Mouse (Mus musculus): ENCODE data around the gene Igf2bp1. TPM values are rescaled to one million over a fixed set of nuclear protein-coding genes. Genes with fewer than 3 reads are reported as not detected.

Gene Igf2bp1
- polyA plus RNA-seq, 1 experiment from 2014 or later, result 83.9 TPM

DNA sequence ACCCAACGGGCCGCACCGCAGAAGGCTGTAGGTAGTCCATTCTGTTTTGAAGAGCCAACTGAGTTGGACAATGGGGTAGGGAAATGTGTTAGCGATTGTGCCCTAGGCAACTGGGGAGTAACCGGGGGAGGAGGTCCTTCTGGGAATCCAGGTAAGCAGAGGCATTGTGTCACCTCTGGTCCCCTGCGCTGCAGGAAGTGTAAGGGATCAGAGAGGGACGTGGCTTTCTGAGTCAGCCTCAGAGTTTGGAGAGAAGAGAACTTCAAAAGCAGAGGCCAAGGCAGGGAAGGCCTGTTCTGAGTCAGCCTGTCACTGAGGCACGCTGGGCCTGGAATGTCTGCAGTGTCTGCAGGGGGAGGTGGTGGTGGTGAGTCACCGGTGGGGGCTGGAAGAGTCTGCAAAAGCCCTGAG lies 12.2 kb upstream of the Igf2bp1 start:
- H3K36me3 ChIP-seq (ENCODE audit: control insufficient read depth, insufficient read depth, low read length), result no peaks in the 10 kb centered on the region
- H3K27me3 ChIP-seq (ENCODE audit: control insufficient read depth, insufficient read depth, low read length), result no peaks in the 10 kb centered on the region
- no peak overlapping the region for H3K27ac ChIP-seq (ENCODE audit: low read depth, low read length)
- DNase-seq (ENCODE audit: low spot score) (no peak), ATAC-seq (ENCODE audit: low FRiP score) (no peak)
- 15% methylated on average over 9 of the region's 9 CpGs for WGBS
- H3K9me3 ChIP-seq (ENCODE audit: control insufficient read depth, low read length), result no peaks in the 10 kb centered on the region
- no peak overlapping the region for H3K9ac ChIP-seq (ENCODE audit: low read depth, low read length)
- H3K4me1 ChIP-seq (replicated peaks; ENCODE audit: control insufficient read depth, insufficient read depth, low read length), result no peaks in the 10 kb centered on the region
- H3K4me3 ChIP-seq (ENCODE audit: low read depth, low read length), result no peak overlapping the region
- H3K4me2 ChIP-seq (replicated peaks; ENCODE audit: low read depth, low read length), result no peak overlapping the region

- Histone ChIP-seq H3K9ac (ENCODE audit: low read depth, low read length) (no peak overlapping the region), H3K27me3 (ENCODE audit: control insufficient read depth, insufficient read depth, low read length) (no peaks in the 10 kb centered on the region), H3K27ac (ENCODE audit: low read depth, low read length) (no peak overlapping the region), H3K4me1 (replicated peaks; ENCODE audit: control insufficient read depth, insufficient read depth, low read length) (no peaks in the 10 kb centered on the region; the same call in 1 of the 2 replicates), H3K4me3 (ENCODE audit: low read depth, low read length) (no peak overlapping the region), H3K4me2 (replicated peaks; ENCODE audit: low read depth, low read length) (no peak overlapping the region), H3K9me3 (ENCODE audit: control insufficient read depth, low read length) (no peaks in the 10 kb centered on the region), H3K36me3 (ENCODE audit: control insufficient read depth, insufficient read depth, low read length) (no peaks in the 10 kb centered on the region)
- ATAC-seq (ENCODE audit: low FRiP score) (no peak), DNase-seq (ENCODE audit: low spot score) (no peak)
- 54% methylated on average over 5 of the region's 5 CpGs for WGBS
Measured at GRCm38 (mm10) chr11:96015421-96015820, 9.7 kb upstream of the Igf2bp1 start.

- ATAC-seq (ENCODE audit: low FRiP score) (no peak), DNase-seq (ENCODE audit: low spot score) (peak; percentile 33)
- Histone ChIP-seq H3K4me1 (replicated peaks; ENCODE audit: control insufficient read depth, insufficient read depth, low read length) (no peaks in the 10 kb centered on the region; the same call in 1 of the 2 replicates), H3K9ac (ENCODE audit: low read depth, low read length) (0 out of 2 replicates have a peak overlapping the region, but pooled peaks have one; percentile 34), H3K4me2 (replicated peaks; ENCODE audit: low read depth, low read length) (peak overlapping the region; percentile 26; the same call in 1 of the 2 replicates), H3K36me3 (ENCODE audit: control insufficient read depth, insufficient read depth, low read length) (no peaks in the 10 kb centered on the region), H3K9me3 (ENCODE audit: control insufficient read depth, low read length) (no peaks in the 10 kb centered on the region), H3K27ac (ENCODE audit: low read depth, low read length) (no peak overlapping the region), H3K27me3 (ENCODE audit: control insufficient read depth, insufficient read depth, low read length) (no peaks in the 10 kb centered on the region), H3K4me3 (ENCODE audit: low read depth, low read length) (no peak overlapping the region)
- 7% methylated on average over 5 of the region's 8 CpGs for WGBS
Measured at GRCm38 (mm10) chr11:96011982-96012381, 6.2 kb upstream of the Igf2bp1 start.

GRCm38 (mm10) chr11:96008827-96009226 lies 3.1 kb upstream of the Igf2bp1 start:
- Histone ChIP-seq H3K27ac (ENCODE audit: low read depth, low read length) (no peak overlapping the region), H3K4me3 (ENCODE audit: low read depth, low read length) (no peak overlapping the region), H3K9me3 (ENCODE audit: control insufficient read depth, low read length) (no peaks in the 10 kb centered on the region), H3K36me3 (ENCODE audit: control insufficient read depth, insufficient read depth, low read length) (no peaks in the 10 kb centered on the region), H3K27me3 (ENCODE audit: control insufficient read depth, insufficient read depth, low read length) (no peaks in the 10 kb centered on the region), H3K9ac (ENCODE audit: low read depth, low read length) (no peak overlapping the region), H3K4me2 (replicated peaks; ENCODE audit: low read depth, low read length) (no peak overlapping the region), H3K4me1 (replicated peaks; ENCODE audit: control insufficient read depth, insufficient read depth, low read length) (no peaks in the 10 kb centered on the region; the same call in 1 of the 2 replicates)
- ATAC-seq (ENCODE audit: low FRiP score), result no peak
- no peak for DNase-seq (ENCODE audit: low spot score)
- 0% methylated on average over 1 of the region's 1 CpGs for WGBS

GRCm38 (mm10) chr11:96007516-96008235 lies 1.9 kb upstream of the Igf2bp1 start:
- peak overlapping the region; percentile 99 for H3K9ac ChIP-seq (ENCODE audit: low read depth, low read length)
- WGBS, result under 1% methylated on average over 33 of the region's 33 CpGs
- peak overlapping the region; percentile 99 for H3K27ac ChIP-seq (ENCODE audit: low read depth, low read length)
- DNase-seq (ENCODE audit: low spot score) (peak; percentile 74), ATAC-seq (ENCODE audit: low FRiP score) (no peak; the same call in 1 of the 2 replicates)
- H3K27me3 ChIP-seq (ENCODE audit: control insufficient read depth, insufficient read depth, low read length), result no peaks in the 10 kb centered on the region
- H3K4me1 ChIP-seq (replicated peaks; ENCODE audit: control insufficient read depth, insufficient read depth, low read length), result no peaks in the 10 kb centered on the region; the same call in 1 of the 2 replicates
- no peaks in the 10 kb centered on the region for H3K9me3 ChIP-seq (ENCODE audit: control insufficient read depth, low read length)
- peak overlapping the region; percentile 97 for H3K4me3 ChIP-seq (ENCODE audit: low read depth, low read length)
- peak overlapping the region; percentile 88 for H3K4me2 ChIP-seq (replicated peaks; ENCODE audit: low read depth, low read length)
- H3K36me3 ChIP-seq (ENCODE audit: control insufficient read depth, insufficient read depth, low read length), result no peaks in the 10 kb centered on the region

GRCm38 (mm10) chr11:96006852-96007515 lies 1.2 kb upstream of the Igf2bp1 start:
- H3K27me3 ChIP-seq (ENCODE audit: control insufficient read depth, insufficient read depth, low read length), result no peaks in the 10 kb centered on the region
- peak; percentile 82 for ATAC-seq (ENCODE audit: low FRiP score)
- under 1% methylated on average over 64 of the region's 67 CpGs for WGBS

GRCm38 (mm10) chr11:96006367-96006851 lies 669 bp upstream of the Igf2bp1 start:
- WGBS, result under 1% methylated on average over 33 of the region's 33 CpGs
- peaks cover 6% of the 10 kb centered on the region for H3K4me1 ChIP-seq (replicated peaks; ENCODE audit: control insufficient read depth, insufficient read depth, low read length)
- H3K4me2 ChIP-seq (replicated peaks; ENCODE audit: low read depth, low read length), result peak overlapping the region; percentile 88
- H3K4me3 ChIP-seq (ENCODE audit: low read depth, low read length), result peak overlapping the region; percentile 97
- ATAC-seq (ENCODE audit: low FRiP score) (peak; percentile 52), DNase-seq (ENCODE audit: low spot score) (no peak)
- H3K9ac ChIP-seq (ENCODE audit: low read depth, low read length), result peak overlapping the region; percentile 99
- no peaks in the 10 kb centered on the region for H3K27me3 ChIP-seq (ENCODE audit: control insufficient read depth, insufficient read depth, low read length)
- H3K27ac ChIP-seq (ENCODE audit: low read depth, low read length), result peak overlapping the region; percentile 99
- H3K9me3 ChIP-seq (ENCODE audit: control insufficient read depth, low read length), result no peaks in the 10 kb centered on the region
- H3K36me3 ChIP-seq (ENCODE audit: control insufficient read depth, insufficient read depth, low read length), result no peaks in the 10 kb centered on the region

More at GRCm38 (mm10) chr11:96006852-96007515, 1.2 kb upstream of the Igf2bp1 start:
- H3K36me3 ChIP-seq (ENCODE audit: control insufficient read depth, insufficient read depth, low read length), result no peaks in the 10 kb centered on the region
- H3K27ac ChIP-seq (ENCODE audit: low read depth, low read length), result peak overlapping the region; percentile 99
- H3K9me3 ChIP-seq (ENCODE audit: control insufficient read depth, low read length), result no peaks in the 10 kb centered on the region
- H3K4me3 ChIP-seq (ENCODE audit: low read depth, low read length), result peak overlapping the region; percentile 97
- peak; percentile 93 for DNase-seq (ENCODE audit: low spot score)
- H3K4me1 ChIP-seq (replicated peaks; ENCODE audit: control insufficient read depth, insufficient read depth, low read length), result peaks cover 5% of the 10 kb centered on the region
- H3K4me2 ChIP-seq (replicated peaks; ENCODE audit: low read depth, low read length), result peak overlapping the region; percentile 88
- H3K9ac ChIP-seq (ENCODE audit: low read depth, low read length), result peak overlapping the region; percentile 99

- no peaks in the 10 kb centered on the region for H3K36me3 ChIP-seq (ENCODE audit: control insufficient read depth, insufficient read depth, low read length)
- 0% methylated on average over 46 of the region's 57 CpGs for WGBS
- H3K9ac ChIP-seq (ENCODE audit: low read depth, low read length), result peak overlapping the region; percentile 99
- ATAC-seq (ENCODE audit: low FRiP score) (no peak), DNase-seq (ENCODE audit: low spot score) (peak; percentile 70)
- H3K9me3 ChIP-seq (ENCODE audit: control insufficient read depth, low read length), result no peaks in the 10 kb centered on the region
- no peaks in the 10 kb centered on the region for H3K27me3 ChIP-seq (ENCODE audit: control insufficient read depth, insufficient read depth, low read length)
- peak overlapping the region; percentile 99 for H3K27ac ChIP-seq (ENCODE audit: low read depth, low read length)
- H3K4me1 ChIP-seq (replicated peaks; ENCODE audit: control insufficient read depth, insufficient read depth, low read length), result peaks cover 6% of the 10 kb centered on the region
- H3K4me3 ChIP-seq (ENCODE audit: low read depth, low read length), result peak overlapping the region; percentile 97
- peak overlapping the region; percentile 88 for H3K4me2 ChIP-seq (replicated peaks; ENCODE audit: low read depth, low read length)
Measured at GRCm38 (mm10) chr11:96004793-96005402, 842 bp downstream of the Igf2bp1 start.

Measured in hindbrain, embryonic 11.5 days (tissue).